Mouse (Mus musculus): Measurements from ENCODE around the gene Mia2. TPM values are rescaled to one million over a fixed set of nuclear protein-coding genes. Genes with fewer than 3 reads are reported as not detected.

The Mia2 gene
- polyA plus RNA-seq, 1 experiment, result 52.2 TPM

GRCm38 (mm10) chr12:59084446-59084845, 11.2 kb upstream of the Mia2 start:
- Histone ChIP-seq H3K27ac (ENCODE audit: insufficient read depth, low read length) (no peak overlapping the region), H3K4me1 (ENCODE audit: control insufficient read depth, insufficient read depth, low read length) (no peaks in the 10 kb centered on the region), H3K4me3 (ENCODE audit: insufficient read depth, low read length) (no peak overlapping the region)
- no peak for TF ChIP-seq CTCF (IDR thresholded peaks at IDR 0.05; ENCODE audit: extremely low read depth, insufficient read depth, low read length)
- no peak for TF ChIP-seq POLR2A (IDR thresholded peaks at IDR 0.05; ENCODE audit: extremely low read depth, insufficient read depth, low read length)

GRCm38 (mm10) chr12:59086171-59086570, 9.4 kb upstream of the Mia2 start:
- TF ChIP-seq POLR2A (IDR thresholded peaks at IDR 0.05; ENCODE audit: extremely low read depth, insufficient read depth, low read length) (no peak), CTCF (IDR thresholded peaks at IDR 0.05; ENCODE audit: extremely low read depth, insufficient read depth, low read length) (no peak)
- Histone ChIP-seq H3K4me1 (ENCODE audit: control insufficient read depth, insufficient read depth, low read length) (no peaks in the 10 kb centered on the region), H3K27ac (ENCODE audit: insufficient read depth, low read length) (no peak overlapping the region), H3K4me3 (ENCODE audit: insufficient read depth, low read length) (no peak overlapping the region)

- Histone ChIP-seq H3K4me3 (ENCODE audit: insufficient read depth, low read length) (no peak overlapping the region), H3K27ac (ENCODE audit: insufficient read depth, low read length) (no peak overlapping the region), H3K4me1 (ENCODE audit: control insufficient read depth, insufficient read depth, low read length) (no peaks in the 10 kb centered on the region)
- TF ChIP-seq CTCF (IDR thresholded peaks at IDR 0.05; ENCODE audit: extremely low read depth, insufficient read depth, low read length), result no peak
- no peak for TF ChIP-seq POLR2A (IDR thresholded peaks at IDR 0.05; ENCODE audit: extremely low read depth, insufficient read depth, low read length)
Measured at GRCm38 (mm10) chr12:59093543-59093942, 2.1 kb upstream of the Mia2 start.

DNA sequence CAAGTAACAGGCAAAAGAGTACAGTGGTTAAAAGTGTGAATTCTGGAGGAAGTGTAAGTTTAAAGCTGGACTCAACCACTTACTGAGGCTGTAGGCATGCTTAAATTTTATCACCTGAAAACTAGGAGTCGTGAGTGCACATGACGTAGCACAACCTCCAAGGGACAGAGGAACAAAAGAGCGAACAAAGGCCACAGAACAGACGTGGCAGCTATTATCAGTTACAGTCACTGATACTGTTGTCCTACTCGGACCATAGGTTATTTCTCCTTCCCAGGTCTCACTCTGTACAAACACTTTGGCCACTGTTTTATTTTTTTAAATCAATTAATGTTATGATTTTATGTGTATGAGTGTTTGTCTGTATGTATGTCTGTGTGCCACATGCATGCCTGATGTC, 9.2 kb downstream of the Mia2 start:
- Histone ChIP-seq H3K4me3 (ENCODE audit: insufficient read depth, low read length) (no peak overlapping the region), H3K4me1 (ENCODE audit: control insufficient read depth, insufficient read depth, low read length) (no peaks in the 10 kb centered on the region), H3K27ac (ENCODE audit: insufficient read depth, low read length) (no peak overlapping the region)
- TF ChIP-seq CTCF (IDR thresholded peaks at IDR 0.05; ENCODE audit: extremely low read depth, insufficient read depth, low read length), result no peak
- no peak for TF ChIP-seq POLR2A (IDR thresholded peaks at IDR 0.05; ENCODE audit: extremely low read depth, insufficient read depth, low read length)

DNA sequence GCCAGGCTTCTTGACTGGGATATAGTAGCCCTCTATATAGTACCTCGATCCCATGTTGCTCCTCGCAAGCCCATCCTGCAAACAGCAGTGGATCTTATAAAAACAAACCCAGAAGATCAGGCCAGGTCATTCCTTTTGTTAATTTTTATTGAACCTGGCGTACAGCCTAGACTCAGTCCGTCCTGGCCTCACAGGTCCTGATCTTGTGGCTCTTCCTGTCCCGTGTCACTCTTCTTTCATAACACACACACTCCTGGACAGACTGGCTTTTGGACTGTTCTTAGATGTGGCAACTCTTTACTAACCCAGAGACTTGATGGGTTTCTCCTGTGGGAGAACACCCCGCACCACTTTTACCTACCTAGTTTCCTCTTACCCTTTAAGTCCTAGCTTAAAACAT, 10.3 kb downstream of the Mia2 start:
- TF ChIP-seq CTCF (IDR thresholded peaks at IDR 0.05; ENCODE audit: extremely low read depth, insufficient read depth, low read length) (no peak), POLR2A (IDR thresholded peaks at IDR 0.05; ENCODE audit: extremely low read depth, insufficient read depth, low read length) (no peak)
- no peak overlapping the region for H3K27ac ChIP-seq (ENCODE audit: insufficient read depth, low read length)
- no peak overlapping the region for H3K4me3 ChIP-seq (ENCODE audit: insufficient read depth, low read length)
- no peaks in the 10 kb centered on the region for H3K4me1 ChIP-seq (ENCODE audit: control insufficient read depth, insufficient read depth, low read length)

DNA sequence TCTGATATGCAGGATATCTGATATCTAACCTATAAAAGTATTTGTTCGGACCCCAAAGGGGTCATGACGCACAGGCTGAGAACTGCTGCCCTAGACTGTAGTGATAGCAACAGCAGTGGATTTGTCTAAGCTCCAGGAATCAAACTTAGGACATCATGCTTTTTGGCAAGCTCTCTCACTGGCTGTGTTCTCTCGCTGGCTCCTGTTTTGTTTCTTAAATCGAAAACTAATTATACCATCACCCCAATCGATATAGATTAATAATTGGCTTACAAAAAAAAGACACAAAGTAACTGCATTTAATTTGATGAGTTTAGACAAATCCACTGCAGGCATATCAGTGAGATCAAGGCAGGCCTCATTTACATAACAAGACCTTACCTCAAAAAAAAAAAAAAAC, 10.9 kb downstream of the Mia2 start:
- Histone ChIP-seq H3K27ac (ENCODE audit: insufficient read depth, low read length) (no peak overlapping the region), H3K4me1 (ENCODE audit: control insufficient read depth, insufficient read depth, low read length) (no peaks in the 10 kb centered on the region), H3K4me3 (ENCODE audit: insufficient read depth, low read length) (no peak overlapping the region)
- no peak for TF ChIP-seq POLR2A (IDR thresholded peaks at IDR 0.05; ENCODE audit: extremely low read depth, insufficient read depth, low read length)
- no peak for TF ChIP-seq CTCF (IDR thresholded peaks at IDR 0.05; ENCODE audit: extremely low read depth, insufficient read depth, low read length)

DNA sequence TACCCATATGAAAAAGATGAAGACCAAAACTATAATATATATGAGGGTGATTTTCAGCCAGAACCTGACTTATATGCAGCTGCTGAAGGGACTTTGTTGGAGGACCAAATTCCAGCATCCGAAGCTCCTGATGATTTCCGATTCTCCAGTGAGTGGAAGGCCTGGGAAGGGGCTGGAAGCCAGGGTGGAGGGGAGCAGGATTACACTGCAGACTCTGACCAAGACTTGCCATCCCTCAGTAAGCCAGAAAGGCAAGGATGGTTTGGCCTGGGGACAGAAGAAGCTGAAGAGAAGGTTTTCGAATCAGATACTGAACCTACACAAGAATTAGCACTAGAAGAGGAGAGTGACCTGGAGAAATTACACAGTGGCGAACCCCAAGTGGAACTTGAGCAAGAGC, 12.3 kb downstream of the Mia2 start:
- TF ChIP-seq CTCF (IDR thresholded peaks at IDR 0.05; ENCODE audit: extremely low read depth, insufficient read depth, low read length), result no peak
- TF ChIP-seq POLR2A (IDR thresholded peaks at IDR 0.05; ENCODE audit: extremely low read depth, insufficient read depth, low read length), result no peak
- Histone ChIP-seq H3K4me3 (ENCODE audit: insufficient read depth, low read length) (no peak overlapping the region), H3K4me1 (ENCODE audit: control insufficient read depth, insufficient read depth, low read length) (no peaks in the 10 kb centered on the region), H3K27ac (ENCODE audit: insufficient read depth, low read length) (no peak overlapping the region)

- TF ChIP-seq CTCF (IDR thresholded peaks at IDR 0.05; ENCODE audit: extremely low read depth, insufficient read depth, low read length), result no peak
- TF ChIP-seq POLR2A (IDR thresholded peaks at IDR 0.05; ENCODE audit: extremely low read depth, insufficient read depth, low read length), result no peak
- Histone ChIP-seq H3K4me1 (ENCODE audit: control insufficient read depth, insufficient read depth, low read length) (no peaks in the 10 kb centered on the region), H3K27ac (ENCODE audit: insufficient read depth, low read length) (no peak overlapping the region), H3K4me3 (ENCODE audit: insufficient read depth, low read length) (no peak overlapping the region)
Measured at GRCm38 (mm10) chr12:59117184-59117583, 21.6 kb downstream of the Mia2 start.

- TF ChIP-seq POLR2A (IDR thresholded peaks at IDR 0.05; ENCODE audit: extremely low read depth, insufficient read depth, low read length) (no peak), CTCF (IDR thresholded peaks at IDR 0.05; ENCODE audit: extremely low read depth, insufficient read depth, low read length) (no peak)
- Histone ChIP-seq H3K4me1 (ENCODE audit: control insufficient read depth, insufficient read depth, low read length) (peaks cover 4% of the 10 kb centered on the region; the same call in 1 of the 2 replicates), H3K27ac (ENCODE audit: insufficient read depth, low read length) (no peak overlapping the region), H3K4me3 (ENCODE audit: insufficient read depth, low read length) (no peak overlapping the region)
Measured at GRCm38 (mm10) chr12:59125426-59125825, 29.8 kb downstream of the Mia2 start.

DNA sequence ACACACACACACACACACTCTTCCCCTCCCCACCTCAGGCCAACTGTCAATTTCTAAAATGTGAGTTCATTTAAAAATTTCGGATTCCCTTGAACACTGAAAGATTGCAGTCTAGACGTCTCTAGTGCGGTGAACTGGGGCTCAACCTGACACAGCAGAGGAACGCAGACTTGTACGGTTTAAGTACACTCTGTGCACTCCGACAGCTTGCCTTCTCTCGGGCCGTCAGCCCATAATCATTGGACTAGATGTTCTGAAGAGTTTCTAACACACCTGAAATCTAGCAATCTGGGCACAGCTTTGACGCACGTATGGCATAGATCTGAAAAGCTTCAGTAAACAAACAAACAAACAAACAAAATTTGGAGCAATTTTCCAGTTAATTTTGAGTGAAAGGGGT, 32.9 kb downstream of the Mia2 start:
- Histone ChIP-seq H3K4me3 (ENCODE audit: insufficient read depth, low read length) (no peak overlapping the region), H3K4me1 (ENCODE audit: control insufficient read depth, insufficient read depth, low read length) (peaks cover 8% of the 10 kb centered on the region), H3K27ac (ENCODE audit: insufficient read depth, low read length) (no peak overlapping the region)
- TF ChIP-seq POLR2A (IDR thresholded peaks at IDR 0.05; ENCODE audit: extremely low read depth, insufficient read depth, low read length) (no peak), CTCF (IDR thresholded peaks at IDR 0.05; ENCODE audit: extremely low read depth, insufficient read depth, low read length) (no peak)
